Mouse (Mus musculus) stomach, postnatal 0 days (tissue): ENCODE results near the gene Pa2g4.

Experiments
- CTCF ChIP-seq: IDR thresholded peaks from 2 replicates; pipeline ENCODE4 v1.5.1; 2016; ENCODE audit warnings: antibody characterized with exemption, low read depth, mild to moderate bottlenecking, moderate library complexity
- EP300 ChIP-seq: optimal IDR thresholded peaks from 2 replicates; pipeline ENCODE3; 2016; ENCODE audit warnings: antibody characterized with exemption

DNA sequence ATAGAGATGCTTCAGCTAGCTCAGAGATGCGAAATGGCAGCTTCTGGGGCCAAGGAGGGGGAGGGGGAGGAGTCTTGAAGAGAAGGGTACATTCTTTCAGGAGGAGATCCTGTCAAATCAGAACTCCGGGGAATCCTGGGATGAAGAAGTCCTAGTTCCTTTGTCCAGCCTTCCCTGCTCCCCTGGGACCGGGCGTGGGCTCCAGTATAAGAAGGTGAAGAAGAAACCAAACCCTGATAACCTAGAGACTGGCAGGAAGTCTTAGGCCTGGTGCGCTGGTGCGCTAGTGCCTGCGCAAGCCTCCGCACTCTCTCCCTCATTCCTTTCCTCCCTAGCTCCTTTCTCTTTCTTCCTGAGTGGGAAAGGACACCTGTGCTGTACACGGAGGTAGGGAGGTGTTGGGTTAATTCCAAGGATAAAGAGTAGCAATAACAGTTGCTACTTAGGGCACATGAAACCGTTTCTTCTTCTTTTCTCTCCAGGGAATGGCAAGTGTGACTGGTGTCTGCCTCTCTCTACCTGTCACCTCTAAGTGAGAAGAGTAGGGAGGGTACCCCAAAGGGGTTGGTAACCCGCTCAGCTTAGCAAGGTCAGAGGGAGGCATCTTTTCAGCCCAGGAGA, 41.6 kb downstream of the Pa2g4 start:
- TF ChIP-seq CTCF: no peak
- TF ChIP-seq EP300: no peak
